Mouse (Mus musculus): ENCODE results near the gene Thap3. TPM values are rescaled to one million over a fixed set of nuclear protein-coding genes. Genes with fewer than 3 reads are reported as not detected.

Thap3 gene
- polyA plus RNA-seq, 1 experiment: 20.0 TPM

GRCm38 (mm10) chr4:151994228-151995171 is 5.7 kb upstream of the Thap3 start:
- Histone ChIP-seq H3K36me3 (ENCODE audit: control insufficient read depth, insufficient read depth, low read length, poor library complexity, severe bottlenecking) (peaks cover 22% of the 10 kb centered on the region), H3K4me1 (ENCODE audit: control insufficient read depth, insufficient read depth, low read length) (peaks cover 4% of the 10 kb centered on the region), H3K27me3 (ENCODE audit: control insufficient read depth, insufficient read depth, low read length, poor library complexity, severe bottlenecking) (no peaks in the 10 kb centered on the region; the same call in 1 of the 2 replicates), H3K9ac (ENCODE audit: low read depth, poor library complexity, severe bottlenecking) (peak overlapping the region; percentile 96), H3K27ac (ENCODE audit: insufficient read depth, low read length) (no peak overlapping the region), H3K9me3 (replicated peaks; ENCODE audit: control insufficient read depth, insufficient read depth, low read length, poor library complexity, severe bottlenecking) (no peaks in the 10 kb centered on the region), H3K4me3 (ENCODE audit: low read depth, low read length) (peak overlapping the region; percentile 96)
- no peak for TF ChIP-seq POLR2A (IDR thresholded peaks at IDR 0.05; ENCODE audit: insufficient read depth, low read length)
- TF ChIP-seq CTCF (IDR thresholded peaks at IDR 0.05; ENCODE audit: low read depth, low read length): no peak
- no peak for TF ChIP-seq EP300 (IDR thresholded peaks at IDR 0.05; ENCODE audit: insufficient read depth, low read depth, low read length)

- Histone ChIP-seq H3K27ac (ENCODE audit: insufficient read depth, low read length) (no peak overlapping the region), H3K4me1 (ENCODE audit: control insufficient read depth, insufficient read depth, low read length) (peaks cover 4% of the 10 kb centered on the region), H3K4me3 (ENCODE audit: low read depth, low read length) (no peak overlapping the region), H3K27me3 (ENCODE audit: control insufficient read depth, insufficient read depth, low read length, poor library complexity, severe bottlenecking) (no peaks in the 10 kb centered on the region; the same call in 1 of the 2 replicates), H3K9ac (ENCODE audit: low read depth, poor library complexity, severe bottlenecking) (no peak overlapping the region), H3K9me3 (replicated peaks; ENCODE audit: control insufficient read depth, insufficient read depth, low read length, poor library complexity, severe bottlenecking) (no peaks in the 10 kb centered on the region), H3K36me3 (ENCODE audit: control insufficient read depth, insufficient read depth, low read length, poor library complexity, severe bottlenecking) (peaks cover 22% of the 10 kb centered on the region)
- TF ChIP-seq CTCF (IDR thresholded peaks at IDR 0.05; ENCODE audit: low read depth, low read length) (no peak), EP300 (IDR thresholded peaks at IDR 0.05; ENCODE audit: insufficient read depth, low read depth, low read length) (no peak), POLR2A (IDR thresholded peaks at IDR 0.05; ENCODE audit: insufficient read depth, low read length) (no peak)
Measured at GRCm38 (mm10) chr4:151993035-151993434, 4.2 kb upstream of the Thap3 start.

- Histone ChIP-seq H3K36me3 (ENCODE audit: control insufficient read depth, insufficient read depth, low read length, poor library complexity, severe bottlenecking) (peaks cover 22% of the 10 kb centered on the region), H3K27me3 (ENCODE audit: control insufficient read depth, insufficient read depth, low read length, poor library complexity, severe bottlenecking) (no peaks in the 10 kb centered on the region; the same call in 1 of the 2 replicates), H3K27ac (ENCODE audit: insufficient read depth, low read length) (no peak overlapping the region), H3K9ac (ENCODE audit: low read depth, poor library complexity, severe bottlenecking) (no peak overlapping the region), H3K9me3 (replicated peaks; ENCODE audit: control insufficient read depth, insufficient read depth, low read length, poor library complexity, severe bottlenecking) (no peaks in the 10 kb centered on the region), H3K4me3 (ENCODE audit: low read depth, low read length) (no peak overlapping the region), H3K4me1 (ENCODE audit: control insufficient read depth, insufficient read depth, low read length) (peaks cover 5% of the 10 kb centered on the region)
- no peak for TF ChIP-seq CTCF (IDR thresholded peaks at IDR 0.05; ENCODE audit: low read depth, low read length)
- no peak for TF ChIP-seq POLR2A (IDR thresholded peaks at IDR 0.05; ENCODE audit: insufficient read depth, low read length)
- no peak for TF ChIP-seq EP300 (IDR thresholded peaks at IDR 0.05; ENCODE audit: insufficient read depth, low read depth, low read length)
Measured at GRCm38 (mm10) chr4:151992091-151992490, 3.3 kb upstream of the Thap3 start.

- TF ChIP-seq POLR2A (IDR thresholded peaks at IDR 0.05; ENCODE audit: insufficient read depth, low read length): no peak
- no peak for TF ChIP-seq EP300 (IDR thresholded peaks at IDR 0.05; ENCODE audit: insufficient read depth, low read depth, low read length)
- no peak for TF ChIP-seq CTCF (IDR thresholded peaks at IDR 0.05; ENCODE audit: low read depth, low read length)
- H3K4me1 ChIP-seq (ENCODE audit: control insufficient read depth, insufficient read depth, low read length): peaks cover 8% of the 10 kb centered on the region
- H3K9ac ChIP-seq (ENCODE audit: low read depth, poor library complexity, severe bottlenecking): peak overlapping the region; percentile 78; the same call in 1 of the 2 replicates
- H3K9me3 ChIP-seq (replicated peaks; ENCODE audit: control insufficient read depth, insufficient read depth, low read length, poor library complexity, severe bottlenecking): no peaks in the 10 kb centered on the region
- peaks cover 22% of the 10 kb centered on the region for H3K36me3 ChIP-seq (ENCODE audit: control insufficient read depth, insufficient read depth, low read length, poor library complexity, severe bottlenecking)
- no peaks in the 10 kb centered on the region for H3K27me3 ChIP-seq (ENCODE audit: control insufficient read depth, insufficient read depth, low read length, poor library complexity, severe bottlenecking)
- H3K4me3 ChIP-seq (ENCODE audit: low read depth, low read length): peak overlapping the region; percentile 14
- peak overlapping the region; percentile 20; the same call in 1 of the 2 replicates for H3K27ac ChIP-seq (ENCODE audit: insufficient read depth, low read length)
Measured at GRCm38 (mm10) chr4:151989110-151989488, 302 bp upstream of the Thap3 start.

- TF ChIP-seq EP300 (IDR thresholded peaks at IDR 0.05; ENCODE audit: insufficient read depth, low read depth, low read length) (no peak), CTCF (IDR thresholded peaks at IDR 0.05; ENCODE audit: low read depth, low read length) (no peak), POLR2A (IDR thresholded peaks at IDR 0.05; ENCODE audit: insufficient read depth, low read length) (no peak)
- H3K4me1 ChIP-seq (ENCODE audit: control insufficient read depth, insufficient read depth, low read length): peaks cover 11% of the 10 kb centered on the region
- H3K9me3 ChIP-seq (replicated peaks; ENCODE audit: control insufficient read depth, insufficient read depth, low read length, poor library complexity, severe bottlenecking): no peaks in the 10 kb centered on the region
- H3K36me3 ChIP-seq (ENCODE audit: control insufficient read depth, insufficient read depth, low read length, poor library complexity, severe bottlenecking): peaks cover 18% of the 10 kb centered on the region
- H3K4me3 ChIP-seq (ENCODE audit: low read depth, low read length): peak overlapping the region; percentile 86
- H3K9ac ChIP-seq (ENCODE audit: low read depth, poor library complexity, severe bottlenecking): peak overlapping the region; percentile 78
- H3K27ac ChIP-seq (ENCODE audit: insufficient read depth, low read length): no peak overlapping the region
- H3K27me3 ChIP-seq (ENCODE audit: control insufficient read depth, insufficient read depth, low read length, poor library complexity, severe bottlenecking): no peaks in the 10 kb centered on the region
Measured at GRCm38 (mm10) chr4:151988014-151988341, 819 bp downstream of the Thap3 start.

GRCm38 (mm10) chr4:151986650-151987049 is 2.1 kb downstream of the Thap3 start:
- Histone ChIP-seq H3K27me3 (ENCODE audit: control insufficient read depth, insufficient read depth, low read length, poor library complexity, severe bottlenecking) (no peaks in the 10 kb centered on the region), H3K27ac (ENCODE audit: insufficient read depth, low read length) (peak overlapping the region; percentile 68), H3K9ac (ENCODE audit: low read depth, poor library complexity, severe bottlenecking) (no peak overlapping the region), H3K4me3 (ENCODE audit: low read depth, low read length) (peak overlapping the region; percentile 29), H3K4me1 (ENCODE audit: control insufficient read depth, insufficient read depth, low read length) (peaks cover 11% of the 10 kb centered on the region), H3K36me3 (ENCODE audit: control insufficient read depth, insufficient read depth, low read length, poor library complexity, severe bottlenecking) (peaks cover 11% of the 10 kb centered on the region), H3K9me3 (replicated peaks; ENCODE audit: control insufficient read depth, insufficient read depth, low read length, poor library complexity, severe bottlenecking) (no peaks in the 10 kb centered on the region)
- TF ChIP-seq EP300 (IDR thresholded peaks at IDR 0.05; ENCODE audit: insufficient read depth, low read depth, low read length) (0 out of 2 replicates have a peak, but pooled peaks have one; percentile 1), POLR2A (IDR thresholded peaks at IDR 0.05; ENCODE audit: insufficient read depth, low read length) (no peak)

Measured in ES-Bruce4 (cell line).